Mouse (Mus musculus): ENCODE measurements around the gene Sympk.

- no peak for TF ChIP-seq CTCF (IDR thresholded peaks at IDR 0.05; ENCODE audit: control insufficient read depth, insufficient read depth, low read length)
- no peak for TF ChIP-seq POLR2A (IDR thresholded peaks at IDR 0.05; ENCODE audit: borderline replicate concordance, control insufficient read depth, low read depth, low read length)
These were observed 54.6 kb downstream of the Sympk start for GRCm38 (mm10) chr7:19078732-19079131.

Measured in bone marrow, adult 2 months (tissue).